Mouse (Mus musculus) G1E (cell line): ENCODE measurements around the gene Aco2.

Source experiments
- CTCF ChIP-seq: IDR thresholded peaks from 2 replicates; pipeline ENCODE4 v1.5.1; 2012; ENCODE audit warnings: low read depth, low read length, inconsistent platforms, mixed read lengths
- GATA1 ChIP-seq: IDR thresholded peaks from 2 replicates; pipeline ENCODE4 v1.6.1; 2012; ENCODE audit warnings: borderline replicate concordance, low read length, inconsistent platforms, mixed read lengths
- GATA2 ChIP-seq: IDR thresholded peaks from 2 replicates; pipeline ENCODE4 v1.6.1; 2012; ENCODE audit warnings: low read depth, low read length, inconsistent platforms, borderline replicate concordance

- TF ChIP-seq CTCF (no peak), GATA2 (no peak), GATA1 (no peak)
These were observed 7.9 kb upstream of the Aco2 start for GRCm38 (mm10) chr15:81864238-81864637.
